Mouse (Mus musculus): ENCODE results near the gene Itgam. TPM values are rescaled to one million over a fixed set of nuclear protein-coding genes. Genes with fewer than 3 reads are reported as not detected.

The Itgam gene
- total and polyA plus RNA-seq, 3 experiments: 0.07 to 0.30 (median 0.22) TPM

DNA sequence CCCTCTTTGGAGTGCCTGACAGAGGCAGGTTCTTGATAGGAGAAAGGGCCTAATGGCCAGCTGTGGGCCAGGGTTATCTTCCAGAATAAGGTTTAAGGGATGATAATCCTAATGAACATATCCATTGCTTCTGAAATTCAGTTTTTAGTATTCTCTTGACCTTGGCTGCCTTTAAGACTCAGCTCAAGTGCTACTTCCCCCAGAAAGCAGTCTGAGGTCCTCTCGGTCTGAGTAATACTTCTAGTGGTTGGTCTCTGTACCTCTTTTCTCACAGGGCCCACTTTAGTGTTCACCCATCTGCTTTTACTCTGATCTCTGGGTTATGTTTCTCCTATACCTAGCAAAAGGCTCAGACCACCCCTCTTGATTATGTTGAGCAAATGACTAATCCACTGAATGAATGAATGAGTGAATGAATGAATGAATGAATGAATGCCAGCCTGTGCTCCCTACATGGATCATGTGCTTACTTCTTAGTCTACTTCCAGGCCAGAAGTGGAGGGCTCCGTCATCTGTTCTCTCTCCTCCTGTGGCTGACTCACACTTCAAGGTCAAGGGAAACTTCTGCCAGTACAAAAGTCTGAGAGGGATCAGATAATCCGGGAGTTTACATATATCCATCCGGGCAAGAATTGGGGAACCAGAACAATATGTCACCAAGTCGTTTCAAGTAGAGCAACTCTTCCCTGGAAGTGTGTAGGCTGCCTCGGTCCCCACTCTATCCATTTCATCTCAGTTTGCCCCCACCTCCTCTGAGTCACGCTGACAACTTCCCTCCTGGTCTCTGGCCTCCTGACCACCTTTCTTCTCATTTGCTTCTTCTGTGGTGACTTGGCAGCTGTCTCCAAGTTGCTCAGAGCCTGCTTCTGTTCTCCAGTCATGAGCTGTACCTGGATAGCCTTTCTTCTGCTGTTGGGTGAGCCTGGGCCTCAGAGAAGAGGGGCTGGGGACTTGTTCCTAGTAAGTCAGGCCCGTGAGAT is 66.6 kb downstream of the Itgam start, which contains the start of gene Itgax:
TSS of gene Itgax (plus strand) at position 807 of the 980 bp plus-strand sequence.
- ATAC-seq (ENCODE audit: extremely low read depth, insufficient number of reproducible peaks, low FRiP score, poor library complexity, severe bottlenecking): no peak

GRCm38 (mm10) chr7:128132148-128132547 is 69.7 kb downstream of the Itgam start:
- ATAC-seq (ENCODE audit: extremely low read depth, insufficient number of reproducible peaks, low FRiP score, poor library complexity, severe bottlenecking) (no peak), DNase-seq (ENCODE audit: low spot score) (no peak)
- peaks cover 15% of the 10 kb centered on the region for H3K27me3 ChIP-seq (ENCODE audit: insufficient read depth, low read length)
- no peak overlapping the region for H3K4me3 ChIP-seq (ENCODE audit: low read depth, low read length)
- H3K9me3 ChIP-seq (replicated peaks): no peaks in the 10 kb centered on the region
- TF ChIP-seq TAL1 (conservative IDR thresholded peaks at IDR 0.05; ENCODE audit: low read depth, low read length): no peak
- no peak for TF ChIP-seq POLR2AphosphoS5 (IDR thresholded peaks at IDR 0.05; ENCODE audit: insufficient replicate concordance, low read depth, low read length)
- TF ChIP-seq GATA2 (IDR thresholded peaks at IDR 0.05; ENCODE audit: borderline replicate concordance, low read depth, low read length): no peak
- TF ChIP-seq GATA1 (IDR thresholded peaks at IDR 0.05; ENCODE audit: borderline replicate concordance, low read length): no peak
- TF ChIP-seq CTCF (IDR thresholded peaks at IDR 0.05; ENCODE audit: low read depth, low read length): no peak
- no peaks in the 10 kb centered on the region for H3K4me1 ChIP-seq (ENCODE audit: insufficient read depth, low read depth, low read length)
- H3K36me3 ChIP-seq (replicated peaks): no peaks in the 10 kb centered on the region

More for the DNA sequence above, 66.6 kb downstream of the Itgam start, which contains the start of gene Itgax:
- no peak for TF ChIP-seq TAL1 (conservative IDR thresholded peaks at IDR 0.05; ENCODE audit: low read depth, low read length)
- no peak within 1 kb of the TSS for H3K4me3 ChIP-seq (ENCODE audit: low read depth, low read length)
- no peaks in the 10 kb centered on the region for H3K36me3 ChIP-seq (replicated peaks)
- H3K4me1 ChIP-seq (ENCODE audit: insufficient read depth, low read depth, low read length): no peaks in the 10 kb centered on the region
- no peak for DNase-seq (ENCODE audit: low spot score)
- H3K27me3 ChIP-seq (ENCODE audit: insufficient read depth, low read length): peaks cover 11% of the 10 kb centered on the region
- no peaks in the 10 kb centered on the region for H3K9me3 ChIP-seq (replicated peaks)

DNA sequence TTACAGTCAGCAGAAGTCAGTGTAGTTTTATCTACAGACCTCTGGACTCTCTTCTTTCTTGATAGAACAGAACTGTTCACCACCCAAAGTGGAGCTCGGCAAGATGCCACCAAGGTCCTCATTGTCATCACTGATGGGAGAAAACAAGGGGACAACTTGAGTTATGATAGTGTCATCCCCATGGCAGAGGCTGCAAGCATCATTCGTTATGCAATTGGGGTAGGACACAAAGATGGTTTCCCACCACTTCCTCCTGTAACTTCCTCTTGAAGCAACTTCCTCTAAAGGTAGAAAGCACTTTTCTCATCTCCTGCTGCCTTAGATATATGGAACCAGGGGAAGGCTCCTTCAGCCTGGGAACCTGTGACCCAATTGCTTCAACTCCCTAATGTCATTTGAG is 71.2 kb downstream of the Itgam start:
- H3K27me3 ChIP-seq (ENCODE audit: insufficient read depth, low read length): peaks cover 15% of the 10 kb centered on the region
- H3K4me1 ChIP-seq (ENCODE audit: insufficient read depth, low read depth, low read length): no peaks in the 10 kb centered on the region
- no peaks in the 10 kb centered on the region for H3K9me3 ChIP-seq (replicated peaks)
- TF ChIP-seq TAL1 (conservative IDR thresholded peaks at IDR 0.05; ENCODE audit: low read depth, low read length) (no peak), GATA2 (IDR thresholded peaks at IDR 0.05; ENCODE audit: borderline replicate concordance, low read depth, low read length) (no peak), CTCF (IDR thresholded peaks at IDR 0.05; ENCODE audit: low read depth, low read length) (no peak), POLR2AphosphoS5 (IDR thresholded peaks at IDR 0.05; ENCODE audit: insufficient replicate concordance, low read depth, low read length) (no peak), GATA1 (IDR thresholded peaks at IDR 0.05; ENCODE audit: borderline replicate concordance, low read length) (no peak)
- no peaks in the 10 kb centered on the region for H3K36me3 ChIP-seq (replicated peaks)
- DNase-seq (ENCODE audit: low spot score): no peak
- no peak overlapping the region for H3K4me3 ChIP-seq (ENCODE audit: low read depth, low read length)
- no peak for ATAC-seq (ENCODE audit: extremely low read depth, insufficient number of reproducible peaks, low FRiP score, poor library complexity, severe bottlenecking)

- no peak for TF ChIP-seq TAL1 (conservative IDR thresholded peaks at IDR 0.05; ENCODE audit: low read depth, low read length)
- no peak for TF ChIP-seq GATA1 (IDR thresholded peaks at IDR 0.05; ENCODE audit: borderline replicate concordance, low read length)
- no peak for TF ChIP-seq CTCF (IDR thresholded peaks at IDR 0.05; ENCODE audit: low read depth, low read length)
- no peak for TF ChIP-seq GATA2 (IDR thresholded peaks at IDR 0.05; ENCODE audit: borderline replicate concordance, low read depth, low read length)
- no peak for TF ChIP-seq POLR2AphosphoS5 (IDR thresholded peaks at IDR 0.05; ENCODE audit: insufficient replicate concordance, low read depth, low read length)
- ATAC-seq (ENCODE audit: extremely low read depth, insufficient number of reproducible peaks, low FRiP score, poor library complexity, severe bottlenecking) (no peak), DNase-seq (ENCODE audit: low spot score) (no peak)
- Histone ChIP-seq H3K36me3 (replicated peaks) (no peaks in the 10 kb centered on the region), H3K9me3 (replicated peaks) (no peaks in the 10 kb centered on the region), H3K4me3 (ENCODE audit: low read depth, low read length) (no peak overlapping the region), H3K27me3 (ENCODE audit: insufficient read depth, low read length) (peaks cover 20% of the 10 kb centered on the region), H3K4me1 (ENCODE audit: insufficient read depth, low read depth, low read length) (no peaks in the 10 kb centered on the region)
Observed at GRCm38 (mm10) chr7:128136927-128137326, 74.5 kb downstream of the Itgam start.

- no peaks in the 10 kb centered on the region for H3K4me1 ChIP-seq (ENCODE audit: insufficient read depth, low read depth, low read length)
- TF ChIP-seq GATA2 (IDR thresholded peaks at IDR 0.05; ENCODE audit: borderline replicate concordance, low read depth, low read length) (no peak), TAL1 (conservative IDR thresholded peaks at IDR 0.05; ENCODE audit: low read depth, low read length) (no peak), CTCF (IDR thresholded peaks at IDR 0.05; ENCODE audit: low read depth, low read length) (no peak), GATA1 (IDR thresholded peaks at IDR 0.05; ENCODE audit: borderline replicate concordance, low read length) (no peak), POLR2AphosphoS5 (IDR thresholded peaks at IDR 0.05; ENCODE audit: insufficient replicate concordance, low read depth, low read length) (no peak)
- DNase-seq (ENCODE audit: low spot score) (no peak), ATAC-seq (ENCODE audit: extremely low read depth, insufficient number of reproducible peaks, low FRiP score, poor library complexity, severe bottlenecking) (no peak)
- no peaks in the 10 kb centered on the region for H3K9me3 ChIP-seq (replicated peaks)
- no peak overlapping the region for H3K4me3 ChIP-seq (ENCODE audit: low read depth, low read length)
- no peaks in the 10 kb centered on the region for H3K36me3 ChIP-seq (replicated peaks)
- H3K27me3 ChIP-seq (ENCODE audit: insufficient read depth, low read length): peaks cover 18% of the 10 kb centered on the region
Observed at GRCm38 (mm10) chr7:128139611-128140010, 77.2 kb downstream of the Itgam start.

- no peak for DNase-seq (ENCODE audit: low spot score)
- no peak for ATAC-seq (ENCODE audit: extremely low read depth, insufficient number of reproducible peaks, low FRiP score, poor library complexity, severe bottlenecking)
- no peak overlapping the region for H3K4me3 ChIP-seq (ENCODE audit: low read depth, low read length)
- H3K36me3 ChIP-seq (replicated peaks): no peaks in the 10 kb centered on the region
- TF ChIP-seq TAL1 (conservative IDR thresholded peaks at IDR 0.05; ENCODE audit: low read depth, low read length): no peak
- no peak for TF ChIP-seq GATA1 (IDR thresholded peaks at IDR 0.05; ENCODE audit: borderline replicate concordance, low read length)
- TF ChIP-seq GATA2 (IDR thresholded peaks at IDR 0.05; ENCODE audit: borderline replicate concordance, low read depth, low read length): no peak
- TF ChIP-seq POLR2AphosphoS5 (IDR thresholded peaks at IDR 0.05; ENCODE audit: insufficient replicate concordance, low read depth, low read length): no peak
- no peak for TF ChIP-seq CTCF (IDR thresholded peaks at IDR 0.05; ENCODE audit: low read depth, low read length)
- no peaks in the 10 kb centered on the region for H3K9me3 ChIP-seq (replicated peaks)
- no peaks in the 10 kb centered on the region; the same call in 1 of the 2 replicates for H3K27me3 ChIP-seq (ENCODE audit: insufficient read depth, low read length)
- H3K4me1 ChIP-seq (ENCODE audit: insufficient read depth, low read depth, low read length): no peaks in the 10 kb centered on the region
Observed at GRCm38 (mm10) chr7:128150970-128151369, 88.5 kb downstream of the Itgam start.

Data from G1E (cell line).